Mouse (Mus musculus) adrenal gland (tissue): Measurements from ENCODE around the gene Hk3.

ENCODE experiments used
- intact Hi-C: fragments of 180-260 bp; cut with DNase I; formaldehyde crosslinking; loops from one replicate; pipeline ENCODE4 v1.15.1; 2025
- long read RNA-seq, 2 experiments: library from polyadenylated mRNA; unstranded; transcript quantifications; one replicate each; pipeline ENCODE4 v2.0.0; 2020; ENCODE audit warnings: borderline replicate concordance in 1 of 2; ENCODE audit not compliant: insufficient replicate concordance in 1 of 2

Hk3 gene
- long read RNA-seq, experiment 1, partial matches to known transcripts, result 0 of 1 reads
- long read RNA-seq, experiment 1, other reads (novel, unspliced or antisense), result 1 of 1 reads
- long read RNA-seq, experiment 2, result 0 reads

DNA sequence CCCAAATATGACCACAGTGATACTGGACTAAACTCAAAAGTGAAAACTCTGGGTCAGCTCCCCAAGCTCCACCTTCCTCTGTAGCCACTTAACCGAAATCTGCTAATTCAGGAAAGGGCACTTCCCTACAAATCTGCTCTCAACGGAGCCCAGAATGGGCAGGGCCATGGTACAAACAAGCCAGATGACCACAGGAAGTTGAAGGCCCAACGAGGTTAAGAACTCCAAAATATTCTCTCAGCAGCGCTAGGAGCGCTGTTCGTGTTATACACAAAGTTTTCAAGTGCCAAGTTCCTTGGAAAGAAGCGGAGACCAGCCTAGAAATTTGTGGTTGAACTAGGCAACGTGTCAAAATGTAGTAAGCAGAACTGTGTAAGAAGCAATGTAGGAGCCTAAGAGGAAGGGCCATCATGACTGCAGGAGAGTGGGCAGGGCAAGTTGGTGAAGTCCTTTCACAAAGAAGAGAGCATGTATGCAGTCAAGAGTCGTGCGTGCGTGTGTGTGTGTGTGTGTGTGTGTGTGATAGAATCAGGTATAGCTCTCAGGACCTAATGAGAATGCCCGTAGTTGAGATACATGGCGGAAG, at the start of gene Hk3:
Gene Hk3, minus strand, starts transcription at position 192 of the 586 bp plus-strand sequence.
- intact Hi-C loops, result no loop called here

DNA sequence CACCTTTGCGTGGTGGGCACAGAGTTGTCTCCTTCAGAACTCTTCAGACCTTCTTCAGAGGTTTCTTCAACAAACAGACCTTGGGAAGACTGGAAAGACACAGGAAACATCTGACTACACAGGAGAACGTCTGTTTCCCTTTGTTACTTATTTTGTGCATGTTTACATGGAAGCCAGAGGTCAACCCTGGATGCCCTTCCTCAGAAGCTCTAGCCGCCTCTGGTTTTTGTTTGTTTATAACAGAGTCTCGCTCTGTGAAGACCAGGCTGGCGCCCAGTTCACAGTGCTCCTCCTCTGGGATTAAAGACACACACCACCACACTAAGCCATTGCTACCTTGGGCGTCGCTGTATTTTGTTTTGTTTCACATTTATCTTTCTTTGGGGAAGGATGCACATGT, 48.5 kb upstream of the Hk3 start:
- intact Hi-C loops, result no loop called here

DNA sequence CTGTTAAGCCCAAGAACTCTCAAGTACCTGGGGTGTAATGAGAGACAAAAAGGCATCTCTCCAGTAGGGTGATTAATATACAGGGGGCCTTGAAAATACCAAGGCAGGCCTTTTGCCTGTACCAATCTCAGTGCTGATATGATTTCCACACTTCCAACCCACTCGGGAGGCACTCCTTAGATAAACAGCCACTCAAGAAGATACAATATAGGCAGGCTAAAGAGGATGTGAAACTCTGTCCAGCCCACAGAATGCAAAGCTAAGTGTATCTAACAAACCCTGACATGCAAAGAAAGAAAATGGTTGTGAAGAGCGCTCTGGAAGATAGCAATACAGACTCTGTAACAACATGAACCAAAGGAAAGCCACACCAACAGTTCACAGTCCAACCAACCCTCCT, 42.1 kb upstream of the Hk3 start:
- intact Hi-C loops, result no loop called here

DNA sequence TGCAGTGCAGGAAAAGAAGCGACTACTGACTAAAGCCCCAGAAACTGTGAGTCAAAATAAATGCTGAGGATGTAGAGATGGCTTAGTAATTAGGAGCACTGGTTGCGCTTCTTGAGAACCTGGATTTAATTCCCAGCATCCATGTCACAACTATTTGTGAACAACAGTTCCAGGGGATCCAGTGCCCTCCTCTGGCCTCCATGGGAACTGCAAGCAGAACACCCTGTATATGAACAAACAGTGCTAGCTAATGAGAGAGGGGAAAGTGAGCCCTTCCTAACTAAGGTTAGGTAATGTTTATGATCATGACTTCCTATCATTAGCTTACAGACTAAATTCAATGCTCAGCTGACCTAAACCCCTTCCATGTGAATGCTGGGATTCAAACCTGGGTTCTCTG, 36.9 kb upstream of the Hk3 start:
- intact Hi-C loops, result no loop called here

DNA sequence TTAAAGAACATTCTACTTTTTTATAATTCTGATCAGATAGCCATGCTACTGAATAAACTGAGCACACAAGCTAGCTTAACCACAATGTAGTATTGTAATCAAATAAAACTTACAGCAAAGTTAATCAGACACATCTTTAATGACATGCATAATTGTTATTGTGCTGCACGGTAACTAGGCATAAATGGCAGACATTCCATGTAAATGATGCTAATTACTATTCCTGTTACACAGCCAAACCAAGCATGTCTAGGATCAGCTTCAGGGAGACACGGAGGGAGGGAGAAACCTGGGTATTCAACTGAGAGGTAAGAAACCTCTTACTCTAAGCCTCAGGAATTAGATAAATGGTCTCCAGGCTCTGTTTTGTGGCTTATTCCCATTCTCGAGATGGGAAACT, 26.5 kb upstream of the Hk3 start:
- intact Hi-C loops, result no loop called here

DNA sequence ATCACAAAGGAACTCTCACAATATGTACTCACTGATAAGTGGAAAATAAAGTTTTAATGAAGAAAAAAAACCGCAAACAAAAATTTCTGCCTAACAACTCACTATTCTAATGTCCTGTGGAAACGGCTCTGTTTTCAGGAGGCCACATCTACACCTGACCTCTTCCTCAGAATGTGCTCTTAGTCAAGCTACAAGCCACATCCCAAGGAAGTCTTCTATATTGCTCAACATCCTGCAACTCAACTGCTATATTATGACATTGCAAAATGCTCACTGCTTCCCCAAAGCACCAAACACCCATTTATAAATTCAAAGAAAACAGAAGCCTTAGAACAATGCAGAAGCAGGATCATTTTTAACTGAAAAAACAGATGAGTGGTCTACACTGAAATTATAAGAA, 18.8 kb upstream of the Hk3 start:
- intact Hi-C loops, result no loop called here

DNA sequence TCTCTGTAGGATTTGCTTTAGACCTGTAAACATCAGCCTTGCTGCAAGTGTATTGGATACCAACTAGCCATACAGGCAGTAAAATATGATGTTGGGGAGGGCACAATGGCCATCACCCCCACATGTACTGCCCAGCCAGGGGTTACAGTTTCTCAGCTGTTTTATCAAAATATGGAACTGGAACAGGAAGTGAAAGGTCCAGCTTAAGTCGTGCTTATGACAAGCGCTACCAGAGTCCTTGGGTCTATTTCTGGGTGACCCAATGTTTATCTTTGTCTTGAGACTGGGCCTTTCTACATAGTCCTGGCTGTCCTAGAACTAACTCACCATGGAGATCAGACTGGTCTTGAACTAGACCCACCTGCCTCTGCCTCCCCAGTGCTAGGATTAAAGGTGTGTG, 3.0 kb upstream of the Hk3 start:
- intact Hi-C loops, result no loop called here

DNA sequence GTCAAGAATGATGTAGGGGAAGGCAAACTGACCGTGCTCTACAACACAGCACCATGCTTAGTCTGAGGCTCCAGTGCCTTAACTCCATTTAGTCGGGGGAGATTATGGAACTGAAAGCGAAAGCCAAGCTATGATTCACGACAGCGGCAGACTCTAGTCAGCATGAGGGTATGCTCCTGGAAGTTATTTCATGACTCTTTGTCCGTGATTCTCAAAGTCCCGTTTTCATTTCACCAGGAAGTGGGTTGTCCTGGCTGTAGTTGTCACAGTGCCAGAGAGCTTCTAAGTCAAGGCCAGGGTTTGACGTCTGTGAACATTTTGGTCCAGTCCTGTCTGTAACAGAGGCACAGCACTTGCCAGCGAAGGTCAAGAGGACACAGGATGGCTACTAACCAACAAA, 1.5 kb upstream of the Hk3 start:
- intact Hi-C loops, result no loop called here

DNA sequence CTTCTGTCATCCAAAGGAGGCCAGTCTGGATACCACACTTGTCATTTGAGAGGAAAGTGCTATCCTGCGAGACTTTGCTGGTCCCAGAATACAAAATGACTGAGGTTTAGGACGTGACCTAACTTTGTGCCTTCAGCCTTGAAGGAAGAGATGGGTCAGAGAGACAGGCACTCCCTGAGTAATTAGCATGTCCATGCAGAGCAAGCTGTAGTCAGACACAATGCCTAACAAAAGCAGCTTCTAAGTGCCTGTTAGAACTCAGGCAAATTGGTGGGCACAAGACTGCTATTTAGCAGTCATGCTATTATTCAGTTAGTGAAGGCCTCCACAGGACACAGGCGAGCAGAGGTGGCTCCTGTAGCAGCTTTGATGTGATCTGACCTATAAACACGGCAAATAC, 1.1 kb upstream of the Hk3 start:
- intact Hi-C loops, result no loop called here

DNA sequence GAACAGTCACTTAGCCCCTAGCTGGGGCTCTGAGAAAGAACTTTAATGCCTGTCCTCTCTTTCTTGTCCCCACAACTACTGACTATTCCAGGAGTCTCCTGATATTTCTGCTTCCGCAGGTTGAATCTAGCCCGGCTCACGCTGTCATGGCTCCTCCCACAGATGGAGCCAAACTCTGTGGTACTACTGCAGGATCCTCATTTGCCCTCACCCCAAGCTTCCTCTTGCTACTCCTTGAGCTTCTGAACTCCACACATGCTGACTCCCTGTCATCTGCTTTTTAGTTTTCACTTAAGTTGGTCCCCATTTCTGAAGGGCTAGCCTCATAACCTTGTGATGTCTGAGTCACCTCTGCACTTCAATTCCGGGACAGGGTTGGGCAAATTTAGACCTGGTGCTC, 1.1 kb downstream of the Hk3 start:
- intact Hi-C loops, result no loop called here

DNA sequence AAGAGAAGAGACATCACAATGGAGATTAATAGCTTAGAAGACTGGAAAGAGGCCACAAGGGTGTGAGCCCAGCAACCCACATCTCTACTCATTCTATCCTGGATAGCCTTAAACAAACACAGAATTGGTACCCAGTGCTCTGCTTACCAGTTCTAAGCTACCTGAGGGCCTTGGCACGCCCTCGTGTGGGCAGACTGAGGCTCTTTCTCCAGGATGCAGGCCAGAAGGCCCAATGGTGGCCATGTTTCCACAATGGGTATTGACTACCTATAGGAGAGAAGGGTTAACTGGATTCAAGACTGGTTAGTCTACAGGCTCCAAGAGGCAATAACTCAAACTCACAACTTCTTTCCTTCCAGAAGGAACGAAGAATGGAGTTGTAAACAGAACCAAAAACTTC, 2.0 kb downstream of the Hk3 start:
- intact Hi-C loops, result no loop called here

DNA sequence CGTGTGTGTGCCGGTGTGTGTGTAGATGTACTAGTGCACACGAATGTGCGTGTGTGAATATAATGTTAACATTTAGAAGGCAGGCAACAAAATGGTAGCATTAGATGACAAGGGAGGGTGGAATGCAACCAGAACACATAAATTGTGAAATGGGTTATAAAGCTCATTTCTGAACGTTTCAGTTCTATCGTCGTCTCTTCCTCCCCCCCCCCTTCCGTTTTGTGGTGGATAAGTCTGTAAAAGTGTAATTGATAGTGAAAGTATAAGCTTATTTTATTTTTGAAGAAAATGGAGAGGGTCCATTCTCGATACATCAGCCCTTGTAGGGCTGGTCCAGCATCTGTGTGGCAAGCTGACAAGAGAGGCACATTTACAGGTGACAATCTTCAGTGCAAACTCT, 2.5 kb downstream of the Hk3 start:
- intact Hi-C loops, result no loop called here

DNA sequence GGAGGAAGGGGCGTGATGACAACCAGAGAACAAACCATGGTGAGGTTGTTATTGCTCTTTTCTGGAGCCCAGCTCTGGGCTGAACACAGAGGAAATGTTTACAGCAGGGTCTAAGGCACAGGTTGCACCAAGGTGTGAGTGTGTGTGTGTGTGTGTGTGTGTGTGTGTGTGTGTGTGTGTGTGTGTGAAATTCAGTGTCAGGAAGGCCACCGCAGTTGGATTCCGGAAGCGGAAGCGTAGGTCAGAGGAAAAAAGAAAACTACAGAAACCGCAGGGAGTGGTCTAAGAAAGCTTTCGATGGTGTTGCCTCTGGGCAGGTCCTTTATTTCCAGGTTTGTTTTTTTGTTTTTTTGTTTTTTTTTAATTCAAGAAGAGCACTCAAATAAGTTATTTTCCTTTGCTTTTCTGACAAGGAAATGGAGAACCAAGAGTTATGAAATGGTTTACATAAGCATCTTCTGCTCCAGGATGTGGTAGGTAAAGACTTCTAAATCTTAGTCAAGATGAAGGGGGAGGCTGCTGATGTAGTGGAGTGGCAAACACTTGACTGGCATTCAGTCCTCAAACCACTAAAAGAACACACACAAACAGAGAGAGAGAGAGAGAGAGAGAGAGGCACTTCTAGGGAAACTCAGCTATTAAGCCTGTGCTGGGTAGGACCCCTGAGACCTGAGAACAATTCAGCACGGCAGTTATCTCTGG, 3.1 kb downstream of the Hk3 start:
- intact Hi-C loops, result no loop called here

DNA sequence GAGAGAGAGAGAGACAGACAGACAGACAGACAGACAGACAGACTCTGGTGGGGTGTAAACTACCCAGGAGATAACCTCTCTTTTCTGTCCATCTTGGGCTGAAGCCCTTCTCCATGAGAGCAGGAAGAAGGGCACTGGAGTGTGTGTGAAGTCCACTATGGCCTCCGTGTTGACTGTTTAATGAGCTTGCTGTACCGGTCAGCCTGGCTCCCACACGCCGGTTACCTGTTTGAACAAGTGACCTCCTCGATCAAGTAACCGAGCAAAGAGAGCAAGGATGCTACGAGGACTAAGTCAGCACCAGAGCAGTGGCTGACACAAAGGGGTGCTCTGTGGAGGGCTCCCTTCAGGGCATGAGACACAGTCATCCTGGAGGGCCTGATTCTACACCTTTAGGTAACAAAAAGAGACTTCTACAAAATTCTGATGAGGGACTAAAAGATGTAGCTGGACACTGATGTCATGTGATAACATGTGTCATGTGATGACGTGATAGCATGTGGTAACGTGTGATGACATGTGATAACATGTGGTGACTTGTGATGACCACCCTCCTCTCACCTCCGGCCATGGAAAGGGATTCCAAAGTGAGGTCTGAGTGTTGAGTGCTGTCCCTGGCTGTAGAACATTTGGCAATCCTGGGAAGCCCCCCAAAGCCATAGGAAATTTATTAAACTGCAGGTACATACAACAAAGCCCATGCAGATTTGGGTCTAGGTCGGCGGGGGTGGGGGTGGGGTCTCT, 3.9 kb downstream of the Hk3 start:
- intact Hi-C loops, result no loop called here

DNA sequence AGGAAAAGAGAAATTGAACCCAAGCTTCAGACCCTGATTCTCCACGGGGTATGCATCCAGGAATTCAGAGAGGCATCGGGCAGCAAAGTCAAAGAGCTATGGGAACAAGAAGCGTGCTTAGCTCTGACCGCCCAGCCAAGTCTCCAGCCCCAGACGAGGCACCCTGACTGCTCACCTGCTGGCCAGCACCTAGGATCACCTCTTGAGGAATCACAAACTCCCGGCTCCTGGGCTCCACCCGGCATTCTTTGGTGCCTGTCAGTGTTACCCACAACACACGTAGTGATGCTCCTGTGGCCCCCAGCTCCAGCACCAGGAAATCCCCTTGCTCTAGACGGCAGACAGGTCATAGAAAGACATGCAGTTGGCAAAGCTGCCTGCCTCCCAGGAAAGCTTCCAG, 6.7 kb downstream of the Hk3 start:
- intact Hi-C loops, result no loop called here

DNA sequence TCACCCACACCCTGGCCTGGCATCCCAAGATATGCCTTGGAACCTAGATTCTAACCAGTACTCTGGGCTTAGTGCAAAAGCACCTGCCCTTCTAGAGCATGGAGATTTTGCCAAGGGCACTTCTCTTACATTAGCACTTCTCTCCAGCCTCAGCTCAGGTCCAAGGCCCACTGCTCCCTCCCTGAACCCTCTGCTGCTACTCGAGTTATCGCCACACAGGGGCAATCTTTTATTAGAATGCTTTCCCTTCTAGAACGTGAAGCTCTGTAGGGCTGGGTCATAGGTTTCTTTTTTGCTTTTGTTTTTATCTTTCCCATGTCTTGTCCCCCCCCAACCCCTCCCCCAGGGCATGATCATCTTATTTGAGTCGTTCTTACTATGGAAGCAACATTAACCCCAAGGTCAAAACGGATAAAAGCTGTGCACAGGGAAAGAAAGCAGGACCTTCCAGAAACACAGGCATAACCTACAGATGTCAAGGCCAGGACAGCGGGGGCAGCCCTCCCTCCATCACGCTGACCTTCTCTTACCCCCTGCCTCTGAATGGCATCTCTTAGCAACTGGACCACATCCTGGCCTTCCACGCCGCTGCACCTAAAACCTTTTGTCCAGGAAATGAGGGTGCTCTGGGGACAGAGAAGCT, 7.4 kb downstream of the Hk3 start:
- intact Hi-C loops, result no loop called here

DNA sequence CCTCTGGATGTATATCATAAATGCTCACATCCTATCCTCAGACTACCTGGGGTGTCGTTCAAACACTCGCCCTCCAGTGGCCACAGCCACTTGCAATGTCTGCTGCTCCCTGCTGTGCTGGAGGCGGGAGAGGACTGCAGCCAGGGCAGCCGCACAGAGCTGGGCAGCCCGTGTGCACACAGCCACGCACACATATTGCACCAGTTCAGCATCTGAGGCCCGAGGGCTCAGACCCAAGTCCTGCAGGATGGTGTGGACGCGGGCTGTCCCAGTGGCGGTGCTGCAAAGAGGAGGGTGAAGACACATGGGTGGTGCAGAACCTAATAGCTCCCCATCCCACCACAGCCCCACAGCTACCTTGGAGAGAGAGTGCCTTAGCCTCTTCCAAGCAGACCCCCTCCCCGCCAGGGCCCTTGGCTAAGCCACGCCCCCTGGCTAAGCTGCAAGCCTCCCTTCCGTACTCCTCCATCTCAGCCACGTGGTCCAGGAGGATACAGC, 9.2 kb downstream of the Hk3 start:
- intact Hi-C loops, result no loop called here

DNA sequence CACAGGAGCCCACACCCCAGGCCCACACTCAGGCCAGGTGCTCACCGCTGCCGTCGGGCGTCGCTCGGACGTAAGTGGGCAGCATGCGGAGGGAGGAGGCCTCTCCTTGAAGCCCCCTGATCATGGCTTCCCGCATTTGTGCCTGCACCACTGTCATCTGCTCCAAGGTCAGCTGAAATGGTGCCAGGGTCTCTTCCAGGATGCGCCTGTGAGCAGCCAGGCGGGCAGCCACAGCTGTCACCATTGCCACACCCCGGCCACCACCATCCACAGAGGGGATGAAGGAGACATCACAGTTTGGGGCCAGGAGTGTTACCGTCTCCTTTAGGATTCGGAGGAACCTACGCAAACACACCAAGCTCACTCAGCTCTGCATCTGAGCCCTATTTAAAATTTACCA, 10.1 kb downstream of the Hk3 start:
- intact Hi-C loops, result no loop called here

DNA sequence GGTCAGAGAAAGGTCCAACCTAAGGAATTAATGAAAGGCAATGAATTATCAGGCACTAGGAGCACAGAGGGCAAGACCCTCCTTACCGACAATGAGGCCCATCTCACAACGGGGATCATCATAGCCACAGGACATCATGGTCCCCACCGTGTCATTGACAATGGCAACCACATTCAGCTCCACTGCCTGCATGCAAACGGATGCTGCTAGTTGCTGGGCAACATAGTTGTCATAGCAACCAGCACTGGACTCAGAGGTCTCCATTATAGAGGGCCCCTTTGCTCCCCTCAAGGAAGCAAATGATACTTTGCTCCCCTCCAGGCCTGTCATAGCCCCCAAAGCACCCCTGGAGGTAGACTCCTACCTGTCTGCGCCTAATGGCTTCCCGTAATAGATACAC, 12.6 kb downstream of the Hk3 start:
- intact Hi-C loops, result no loop called here

DNA sequence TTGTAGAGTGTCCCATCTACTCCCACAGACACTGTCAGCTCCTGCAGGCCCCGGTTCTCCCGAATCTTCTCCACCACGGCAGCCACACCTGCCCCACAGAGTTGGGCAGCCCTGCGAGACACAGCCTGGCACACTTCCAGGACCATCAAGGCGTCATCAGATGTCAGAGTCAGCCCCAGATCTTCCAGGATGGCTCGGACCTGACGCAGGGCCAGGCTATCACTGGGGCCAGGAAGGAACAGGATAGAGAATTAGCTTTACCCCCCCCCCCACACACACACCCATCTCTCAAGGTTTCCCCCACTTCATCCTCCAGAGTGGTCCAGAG, 14.8 kb downstream of the Hk3 start:
- intact Hi-C loops, result no loop called here

DNA sequence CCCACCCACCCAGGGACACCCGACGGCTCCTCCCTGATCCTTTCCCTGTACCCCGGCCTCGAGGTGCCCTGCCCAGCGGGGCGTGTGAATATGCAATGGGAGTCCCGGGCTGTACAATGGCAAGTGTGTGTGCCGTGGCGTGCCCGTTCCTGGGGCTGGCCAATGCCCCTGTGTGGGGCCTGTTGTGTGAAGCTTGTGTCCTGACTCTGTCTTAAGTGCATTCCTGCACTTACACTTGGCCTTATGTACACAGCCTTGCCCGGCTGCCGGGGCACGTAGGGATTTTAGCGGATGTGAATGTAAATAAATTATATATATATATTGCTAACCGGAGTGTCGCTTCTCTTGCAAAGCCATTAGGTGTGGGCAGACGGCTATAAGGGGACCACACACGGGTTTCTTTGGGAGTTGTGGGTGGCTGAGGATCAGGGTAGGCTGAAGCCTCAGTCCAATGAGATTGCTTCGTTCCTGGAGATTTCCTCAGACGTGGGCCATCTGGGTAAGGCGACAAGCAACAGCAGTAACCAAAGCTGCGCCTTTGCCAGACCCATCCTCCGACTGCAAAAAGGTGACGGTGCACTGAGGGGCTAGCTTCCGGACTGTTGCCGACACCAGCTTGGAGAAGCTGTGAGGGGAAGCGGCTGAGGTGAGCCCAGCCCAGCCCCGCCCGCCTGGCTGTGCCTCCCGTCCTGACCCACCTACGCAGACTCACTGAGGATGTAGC, 15.3 kb downstream of the Hk3 start:
- intact Hi-C loops, result no loop called here
